Mouse (Mus musculus): ENCODE data around the gene Hirip3. TPM values are rescaled to one million over a fixed set of nuclear protein-coding genes. Genes with fewer than 3 reads are reported as not detected.

Hirip3 gene
- polyA plus RNA-seq, 1 experiment = 65.1 TPM

DNA sequence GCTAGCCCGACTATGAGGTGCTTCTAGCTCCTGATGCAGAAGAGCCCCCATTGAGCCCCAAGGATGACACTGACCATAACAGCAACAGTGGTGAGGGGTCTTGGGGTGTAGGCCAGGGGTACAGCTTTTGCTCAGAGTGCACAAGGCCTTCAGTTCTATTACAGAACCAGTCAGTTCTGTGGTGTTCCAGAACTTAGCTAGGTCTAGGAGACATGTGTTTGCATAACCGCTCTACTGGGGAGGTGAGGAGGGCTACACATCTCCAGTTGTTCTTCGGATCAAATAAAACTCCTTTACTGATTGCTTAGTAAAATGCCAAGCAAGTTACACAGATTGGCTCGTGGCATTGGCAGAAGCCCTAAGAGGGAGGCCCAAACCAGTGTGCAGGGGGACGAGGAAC lies 30.2 kb upstream of the Hirip3 start, which contains the start of gene 4930451I11Rik:
TSS of gene 4930451I11Rik (minus strand) at position 101 of the 400 bp plus-strand sequence.
- TF ChIP-seq CTCF (IDR thresholded peaks at IDR 0.05; ENCODE audit: borderline replicate concordance, extremely low read depth, insufficient read depth, insufficient read length) = no peak
- no peak for TF ChIP-seq POLR2A (IDR thresholded peaks at IDR 0.05; ENCODE audit: borderline replicate concordance, extremely low read depth, insufficient read depth, insufficient read length, poor library complexity, severe bottlenecking)

DNA sequence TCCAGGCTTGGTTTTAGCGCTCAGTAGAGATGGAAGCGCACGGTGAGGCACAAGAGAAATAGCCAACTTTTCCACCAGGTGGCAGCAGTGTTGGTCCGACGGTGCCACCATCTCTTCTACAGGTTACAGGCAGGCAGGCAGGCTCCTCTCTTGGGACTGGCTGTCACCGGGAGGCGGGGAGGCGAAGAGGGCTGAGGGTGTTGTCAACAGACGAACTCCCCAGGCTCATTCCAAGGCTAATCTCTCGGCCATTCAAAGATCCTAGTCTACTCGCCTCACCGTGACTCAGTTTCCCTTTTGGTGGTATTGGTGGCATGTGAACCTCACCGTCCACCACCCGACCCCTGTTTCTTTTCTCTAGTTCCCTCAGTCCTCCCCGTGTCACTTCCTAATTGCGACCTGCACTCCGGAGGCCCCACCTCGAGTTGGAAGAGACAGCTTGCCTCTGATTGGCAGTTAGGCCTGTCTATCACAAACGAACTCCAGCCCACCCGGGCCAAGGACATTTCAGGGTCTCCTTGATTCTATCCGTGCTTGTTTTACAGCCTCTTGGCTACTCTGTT lies 29.7 kb upstream of the Hirip3 start:
- TF ChIP-seq POLR2A (IDR thresholded peaks at IDR 0.05; ENCODE audit: borderline replicate concordance, extremely low read depth, insufficient read depth, insufficient read length, poor library complexity, severe bottlenecking) (no peak), CTCF (IDR thresholded peaks at IDR 0.05; ENCODE audit: borderline replicate concordance, extremely low read depth, insufficient read depth, insufficient read length) (peak; percentile 90)
- DNase-seq (ENCODE audit: low read depth) = peak; percentile 90

More for the DNA sequence above, 30.2 kb upstream of the Hirip3 start, which contains the start of gene 4930451I11Rik:
- DNase-seq (ENCODE audit: low read depth) = no peak

GRCm38 (mm10) chr7:126833294-126833693 lies 28.5 kb upstream of the Hirip3 start:
- DNase-seq (ENCODE audit: low read depth) = no peak
- TF ChIP-seq POLR2A (IDR thresholded peaks at IDR 0.05; ENCODE audit: borderline replicate concordance, extremely low read depth, insufficient read depth, insufficient read length, poor library complexity, severe bottlenecking) = no peak
- no peak for TF ChIP-seq CTCF (IDR thresholded peaks at IDR 0.05; ENCODE audit: borderline replicate concordance, extremely low read depth, insufficient read depth, insufficient read length)

GRCm38 (mm10) chr7:126843276-126843675 lies 18.5 kb upstream of the Hirip3 start:
- no peak for TF ChIP-seq POLR2A (IDR thresholded peaks at IDR 0.05; ENCODE audit: borderline replicate concordance, extremely low read depth, insufficient read depth, insufficient read length, poor library complexity, severe bottlenecking)
- TF ChIP-seq CTCF (IDR thresholded peaks at IDR 0.05; ENCODE audit: borderline replicate concordance, extremely low read depth, insufficient read depth, insufficient read length) = no peak
- DNase-seq (ENCODE audit: low read depth) = no peak

- TF ChIP-seq CTCF (IDR thresholded peaks at IDR 0.05; ENCODE audit: borderline replicate concordance, extremely low read depth, insufficient read depth, insufficient read length) = no peak
- no peak for TF ChIP-seq POLR2A (IDR thresholded peaks at IDR 0.05; ENCODE audit: borderline replicate concordance, extremely low read depth, insufficient read depth, insufficient read length, poor library complexity, severe bottlenecking)
- DNase-seq (ENCODE audit: low read depth) = peak; percentile 71
Measured at GRCm38 (mm10) chr7:126845516-126845915, 16.3 kb upstream of the Hirip3 start.

GRCm38 (mm10) chr7:126847116-126847420 lies 14.7 kb upstream of the Hirip3 start, which contains the start of gene Doc2a:
Doc2a (plus strand) TSS chr7:126847416.
- no peak for DNase-seq (ENCODE audit: low read depth)
- TF ChIP-seq CTCF (IDR thresholded peaks at IDR 0.05; ENCODE audit: borderline replicate concordance, extremely low read depth, insufficient read depth, insufficient read length) (no peak), POLR2A (IDR thresholded peaks at IDR 0.05; ENCODE audit: borderline replicate concordance, extremely low read depth, insufficient read depth, insufficient read length, poor library complexity, severe bottlenecking) (no peak)

DNA sequence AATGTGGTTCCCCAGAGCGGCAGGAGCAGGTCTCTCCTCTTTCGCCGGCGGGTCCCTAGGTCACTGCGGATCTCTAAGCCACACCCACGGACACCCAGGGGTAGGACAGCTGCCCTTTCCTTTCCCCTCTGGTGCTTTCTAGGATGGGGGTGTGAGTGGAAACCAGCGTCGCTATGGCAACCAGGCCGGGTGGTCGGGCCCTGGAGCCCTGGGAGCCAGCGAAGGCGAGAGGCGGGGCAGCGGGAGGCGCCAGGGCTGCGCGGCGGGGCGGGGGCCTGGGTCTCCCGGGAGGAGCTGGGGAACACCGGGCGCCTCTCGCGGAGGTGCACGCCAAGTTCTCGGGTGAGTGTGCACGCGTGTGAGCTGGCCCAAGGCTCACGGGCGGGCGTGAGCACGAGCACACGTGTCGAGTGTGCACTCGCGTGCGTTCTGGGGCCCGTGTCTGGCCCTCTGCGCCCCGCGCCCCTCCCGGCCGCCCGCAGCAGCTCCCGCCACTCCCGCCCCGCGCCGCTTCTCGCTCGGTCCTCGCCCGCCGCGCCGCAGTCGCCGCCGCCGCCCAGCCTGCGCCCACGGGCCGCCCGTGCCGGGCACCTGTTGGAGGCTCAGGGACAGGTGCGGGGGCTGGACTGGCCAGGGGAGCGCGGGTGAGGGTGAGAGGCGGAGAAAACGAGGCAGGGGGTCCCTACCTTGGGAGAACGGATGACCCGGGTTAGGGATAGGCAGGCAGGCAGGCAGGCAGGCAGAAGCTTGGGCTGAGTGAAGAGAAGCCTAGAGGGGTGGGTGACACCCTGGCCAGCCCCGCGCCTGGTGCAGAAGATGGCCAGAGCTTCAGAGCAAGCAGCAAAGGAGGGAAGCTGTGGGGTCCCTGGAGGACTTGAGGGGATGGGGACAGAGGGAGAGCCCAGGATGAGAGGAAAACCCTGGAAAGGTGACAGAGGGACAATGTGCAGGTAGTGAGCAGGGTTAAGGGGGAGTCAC lies 14.1 kb upstream of the Hirip3 start:
- peak; percentile 63 for DNase-seq (ENCODE audit: low read depth)
- no peak for TF ChIP-seq CTCF (IDR thresholded peaks at IDR 0.05; ENCODE audit: borderline replicate concordance, extremely low read depth, insufficient read depth, insufficient read length)
- no peak for TF ChIP-seq POLR2A (IDR thresholded peaks at IDR 0.05; ENCODE audit: borderline replicate concordance, extremely low read depth, insufficient read depth, insufficient read length, poor library complexity, severe bottlenecking)

- peak; percentile 31 for DNase-seq (ENCODE audit: low read depth)
- TF ChIP-seq CTCF (IDR thresholded peaks at IDR 0.05; ENCODE audit: borderline replicate concordance, extremely low read depth, insufficient read depth, insufficient read length) = no peak
- TF ChIP-seq POLR2A (IDR thresholded peaks at IDR 0.05; ENCODE audit: borderline replicate concordance, extremely low read depth, insufficient read depth, insufficient read length, poor library complexity, severe bottlenecking) = no peak
Measured at GRCm38 (mm10) chr7:126848794-126849193, 13.0 kb upstream of the Hirip3 start.

- no peak for DNase-seq (ENCODE audit: low read depth)
- TF ChIP-seq POLR2A (IDR thresholded peaks at IDR 0.05; ENCODE audit: borderline replicate concordance, extremely low read depth, insufficient read depth, insufficient read length, poor library complexity, severe bottlenecking) (no peak), CTCF (IDR thresholded peaks at IDR 0.05; ENCODE audit: borderline replicate concordance, extremely low read depth, insufficient read depth, insufficient read length) (no peak)
Measured at GRCm38 (mm10) chr7:126850161-126850560, 11.6 kb upstream of the Hirip3 start.

- TF ChIP-seq POLR2A (IDR thresholded peaks at IDR 0.05; ENCODE audit: borderline replicate concordance, extremely low read depth, insufficient read depth, insufficient read length, poor library complexity, severe bottlenecking) (no peak), CTCF (IDR thresholded peaks at IDR 0.05; ENCODE audit: borderline replicate concordance, extremely low read depth, insufficient read depth, insufficient read length) (no peak)
- no peak for DNase-seq (ENCODE audit: low read depth)
Measured at GRCm38 (mm10) chr7:126851192-126851591, 10.6 kb upstream of the Hirip3 start.

DNA sequence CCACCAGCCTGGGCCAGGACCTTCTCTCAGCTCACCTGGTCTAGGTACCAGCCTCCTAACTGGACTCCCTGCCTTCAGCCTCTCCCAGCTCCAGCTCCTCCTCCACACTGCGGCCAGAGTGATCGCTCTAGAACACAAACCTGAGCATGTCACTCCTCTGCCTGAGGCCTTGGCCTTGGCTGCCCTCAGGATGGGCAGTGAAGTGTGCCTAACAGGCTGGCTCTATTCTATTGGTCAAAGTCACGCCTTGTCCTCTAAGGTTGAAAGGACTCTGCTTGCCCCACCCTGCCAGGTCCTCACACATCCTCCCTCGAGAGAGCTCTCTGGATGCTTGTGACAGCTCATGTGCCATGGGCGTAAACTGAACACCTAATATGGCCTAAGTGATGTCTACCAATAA lies 8.3 kb upstream of the Hirip3 start:
- DNase-seq (ENCODE audit: low read depth) = no peak
- TF ChIP-seq CTCF (IDR thresholded peaks at IDR 0.05; ENCODE audit: borderline replicate concordance, extremely low read depth, insufficient read depth, insufficient read length) = no peak
- no peak for TF ChIP-seq POLR2A (IDR thresholded peaks at IDR 0.05; ENCODE audit: borderline replicate concordance, extremely low read depth, insufficient read depth, insufficient read length, poor library complexity, severe bottlenecking)

Measured in brain, embryonic 14.5 days (tissue).